ENCODE assay signal across 15 mouse cellular contexts in the genomic region with DNA sequence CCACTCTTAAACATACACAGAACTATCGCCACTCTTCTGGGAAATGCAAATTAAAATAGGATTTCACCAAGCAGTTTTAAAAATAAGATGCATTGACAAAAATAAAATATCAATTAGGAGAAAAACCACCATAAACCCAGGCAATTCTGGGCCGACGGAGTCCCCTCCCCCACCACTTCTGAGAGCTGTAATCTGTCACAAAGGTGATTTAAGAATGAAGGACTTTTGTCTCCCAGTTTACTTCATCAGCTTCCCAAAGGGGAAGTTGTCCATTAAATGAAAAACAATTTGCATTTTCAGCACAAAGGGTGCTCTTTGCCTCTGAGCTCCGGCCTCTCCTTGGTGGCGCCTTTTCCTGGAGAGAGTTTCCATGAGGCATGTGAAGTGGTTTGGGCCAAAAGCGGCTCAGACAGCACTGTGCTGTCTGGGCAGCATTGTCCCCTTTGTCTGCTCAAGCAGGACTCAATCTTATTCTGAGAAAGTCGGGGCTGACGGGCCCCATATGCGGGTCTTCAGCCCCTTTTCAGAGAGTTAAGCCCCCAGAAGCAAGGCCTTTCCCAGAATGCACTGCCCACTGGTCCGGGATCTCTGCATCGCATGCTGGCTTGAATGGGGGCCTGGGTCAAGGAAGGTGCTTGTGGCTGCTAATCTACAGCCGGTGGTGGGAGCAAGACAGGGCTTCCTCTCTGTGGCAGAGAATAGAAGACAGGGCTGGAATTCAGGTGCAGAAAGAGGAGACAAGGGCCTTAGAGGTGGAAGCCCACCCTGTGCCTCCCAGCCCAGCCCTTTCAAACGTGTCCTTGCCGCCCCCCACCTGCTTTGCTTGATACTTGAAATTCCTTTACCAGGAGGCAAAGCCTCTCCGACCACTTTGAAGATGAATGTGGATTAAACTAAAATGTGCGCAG. TPM values are rescaled to one million over a fixed set of nuclear protein-coding genes. Genes with fewer than 3 reads are reported as not detected.
A peak's percentile ranks its signal among the peaks of the same experiment; 100 is the strongest.
DNase-seq lines count a peak whose midpoint lies in the region; ATAC-seq and TF ChIP-seq lines count a peak whose summit lies in the region.
"Had no signal": no experiment of that assay in that cellular context is flagged by ENCODE, and none has a peak within 500 bp of the region (broad histone marks: within the 10 kb centered on the region; RNA-seq: fewer than 3 reads in every experiment).

No protein-coding gene starts in this region.

- 37% methylated on average over 16 of the region's 16 CpGs for WGBS in lung, embryonic 15.5 days
- 32% methylated on average over 16 of the region's 16 CpGs for WGBS in lung, postnatal 0 days
- 13% methylated on average over 16 of the region's 16 CpGs for WGBS in forebrain, embryonic 13.5 days
- 40% methylated on average over 16 of the region's 16 CpGs for WGBS in kidney, postnatal 0 days
- 30% methylated on average over 16 of the region's 16 CpGs for WGBS in neural tube, embryonic 11.5 days

- 0 out of 2 replicates have a peak overlapping the region, but pooled peaks have one; percentile 10 for H3K9ac ChIP-seq in lung, embryonic 15.5 days
- no peak overlapping the region for H3K9ac ChIP-seq in lung, postnatal 0 days (replicated peaks; ENCODE audit: low read depth)
- peak overlapping the region; percentile 48 for H3K9ac ChIP-seq in forebrain, embryonic 13.5 days
- H3K9ac ChIP-seq in kidney, postnatal 0 days (ENCODE audit: low read depth, low read length), result no peak overlapping the region
- H3K9ac ChIP-seq in neural tube, embryonic 11.5 days (ENCODE audit: low read length), result peak overlapping the region; percentile 39
- H3K9ac ChIP-seq: embryonic facial prominence, embryonic 15.5 days; limb, embryonic 15.5 days; stomach, embryonic 15.5 days had no signal

- no peak for DNase-seq in lung, postnatal 0 days (ENCODE audit: low spot score)
- DNase-seq in kidney, postnatal 0 days (ENCODE audit: low spot score), result peak; percentile 27
- DNase-seq in neural tube, embryonic 11.5 days (ENCODE audit: low spot score), result peak; percentile 52
- no peak for DNase-seq in left cerebral cortex, postnatal 36 days (ENCODE audit: low spot score in 2 of 2)
- DNase-seq in left cerebral cortex, adult 9 months (ENCODE audit: low spot score in 2 of 2), result no peak
- DNase-seq in adrenal gland, adult 18-20 months (ENCODE audit: low spot score in 2 of 2), result no peak
- DNase-seq: adrenal gland, postnatal 10 days had no signal

- no peak overlapping the region for H3K4me2 ChIP-seq in lung, embryonic 15.5 days
- H3K4me2 ChIP-seq in lung, postnatal 0 days (replicated peaks; ENCODE audit: low read depth, low read length), result no peak overlapping the region
- H3K4me2 ChIP-seq in forebrain, embryonic 13.5 days, result peak overlapping the region; percentile 24
- no peak overlapping the region for H3K4me2 ChIP-seq in kidney, postnatal 0 days (ENCODE audit: low read length)
- no peak overlapping the region for H3K4me2 ChIP-seq in neural tube, embryonic 11.5 days (ENCODE audit: low read depth)
- H3K4me2 ChIP-seq: embryonic facial prominence, embryonic 15.5 days; limb, embryonic 15.5 days; stomach, embryonic 15.5 days had no signal

- H3K27ac ChIP-seq in lung, embryonic 15.5 days, result peak overlapping the region; percentile 93
- H3K27ac ChIP-seq in lung, postnatal 0 days (ENCODE audit: low read length), result no peak overlapping the region
- peak overlapping the region; percentile 66 for H3K27ac ChIP-seq in forebrain, embryonic 13.5 days
- H3K27ac ChIP-seq in kidney, postnatal 0 days, result 0 out of 2 replicates have a peak overlapping the region, but pooled peaks have one; percentile 5
- peak overlapping the region; percentile 9; the same call in 1 of the 2 replicates for H3K27ac ChIP-seq in neural tube, embryonic 11.5 days (ENCODE audit: low read depth, low read length)
- H3K27ac ChIP-seq: embryonic facial prominence, embryonic 15.5 days; limb, embryonic 15.5 days; stomach, embryonic 15.5 days had no signal

- H3K4me1 ChIP-seq in lung, embryonic 15.5 days, result peaks cover 11% of the 10 kb centered on the region; the same call in 1 of the 2 replicates
- H3K4me1 ChIP-seq in lung, postnatal 0 days (ENCODE audit: insufficient read depth, low read depth, low read length), result no peaks in the 10 kb centered on the region
- peaks cover 16% of the 10 kb centered on the region for H3K4me1 ChIP-seq in forebrain, embryonic 13.5 days
- H3K4me1 ChIP-seq in kidney, postnatal 0 days (replicated peaks; ENCODE audit: insufficient read depth, low read length), result 0 out of 2 replicates have a peak, but pooled peaks cover 7% of the 10 kb centered on the region
- H3K4me1 ChIP-seq in neural tube, embryonic 11.5 days (ENCODE audit: control insufficient read depth, insufficient read depth, low read length), result 0 out of 2 replicates have a peak, but pooled peaks cover 7% of the 10 kb centered on the region
- H3K4me1 ChIP-seq: limb, embryonic 15.5 days had no signal

- intact Hi-C loops in left cerebral cortex, postnatal 36 days (cut with DNase I), result no loop called here

- H3K4me3 ChIP-seq in lung, embryonic 15.5 days, result no peak overlapping the region
- H3K4me3 ChIP-seq in lung, postnatal 0 days (ENCODE audit: low read depth, low read length), result no peak overlapping the region
- H3K4me3 ChIP-seq in forebrain, embryonic 13.5 days, result no peak overlapping the region
- no peak overlapping the region for H3K4me3 ChIP-seq in kidney, postnatal 0 days (replicated peaks; ENCODE audit: low read depth, low read length)
- H3K4me3 ChIP-seq in neural tube, embryonic 11.5 days (ENCODE audit: low read depth, low read length), result no peak overlapping the region
- H3K4me3 ChIP-seq: embryonic facial prominence, embryonic 15.5 days; limb, embryonic 15.5 days; stomach, embryonic 15.5 days had no signal

- no peak for TF ChIP-seq CTCF in lung, postnatal 0 days (IDR thresholded peaks at IDR 0.05)
- no peak for TF ChIP-seq CTCF in kidney, postnatal 0 days (IDR thresholded peaks at IDR 0.05; ENCODE audit: low read depth)

- H3K36me3 ChIP-seq in lung, embryonic 15.5 days, result no peaks in the 10 kb centered on the region
- H3K36me3 ChIP-seq in lung, postnatal 0 days (ENCODE audit: insufficient read depth, low read length), result no peaks in the 10 kb centered on the region
- H3K36me3 ChIP-seq in forebrain, embryonic 13.5 days (ENCODE audit: poor library complexity, severe bottlenecking), result no peaks in the 10 kb centered on the region
- no peaks in the 10 kb centered on the region for H3K36me3 ChIP-seq in kidney, postnatal 0 days (ENCODE audit: insufficient read depth, low read length)
- H3K36me3 ChIP-seq in neural tube, embryonic 11.5 days (ENCODE audit: control insufficient read depth, insufficient read depth, low read length), result no peaks in the 10 kb centered on the region
- H3K36me3 ChIP-seq: embryonic facial prominence, embryonic 15.5 days; limb, embryonic 15.5 days; stomach, embryonic 15.5 days had no signal

- no peaks in the 10 kb centered on the region for H3K9me3 ChIP-seq in lung, embryonic 15.5 days
- no peaks in the 10 kb centered on the region for H3K9me3 ChIP-seq in lung, postnatal 0 days (ENCODE audit: low read length)
- H3K9me3 ChIP-seq in forebrain, embryonic 13.5 days (replicated peaks), result no peaks in the 10 kb centered on the region
- H3K9me3 ChIP-seq in kidney, postnatal 0 days (replicated peaks; ENCODE audit: low read length), result no peaks in the 10 kb centered on the region
- H3K9me3 ChIP-seq in neural tube, embryonic 11.5 days (ENCODE audit: control insufficient read depth, low read length), result no peaks in the 10 kb centered on the region
- H3K9me3 ChIP-seq: embryonic facial prominence, embryonic 15.5 days; limb, embryonic 15.5 days; stomach, embryonic 15.5 days had no signal

- ATAC-seq in lung, embryonic 15.5 days (ENCODE audit: borderline replicate concordance, extremely low read depth, low FRiP score, low TSS enrichment), result no peak
- no peak for ATAC-seq in lung, postnatal 0 days
- peak; percentile 83 for ATAC-seq in forebrain, embryonic 13.5 days
- 0 out of 2 replicates have a peak, but pooled peaks have one; percentile 40 for ATAC-seq in kidney, postnatal 0 days (replicated peaks; ENCODE audit: low FRiP score, low read depth)
- ATAC-seq in neural tube, embryonic 11.5 days (ENCODE audit: insufficient read depth, low FRiP score, low TSS enrichment), result peak; percentile 80
- ATAC-seq: CD4-positive, CD25-positive, alpha-beta regulatory T cell, adult 4 months had no signal

- no peak for TF ChIP-seq EP300 in lung, postnatal 0 days (IDR thresholded peaks at IDR 0.05)

- H3K27me3 ChIP-seq in lung, embryonic 15.5 days, result no peaks in the 10 kb centered on the region
- no peaks in the 10 kb centered on the region for H3K27me3 ChIP-seq in lung, postnatal 0 days (replicated peaks; ENCODE audit: insufficient read depth, low read length)
- H3K27me3 ChIP-seq in forebrain, embryonic 13.5 days, result no peaks in the 10 kb centered on the region
- no peaks in the 10 kb centered on the region for H3K27me3 ChIP-seq in kidney, postnatal 0 days (ENCODE audit: insufficient read depth, low read length)
- H3K27me3 ChIP-seq in neural tube, embryonic 11.5 days (ENCODE audit: control insufficient read depth, insufficient read depth, low read length), result no peaks in the 10 kb centered on the region
- H3K27me3 ChIP-seq: embryonic facial prominence, embryonic 15.5 days; limb, embryonic 15.5 days; stomach, embryonic 15.5 days had no signal

RNA-seq across cellular contexts. Expression of gene Hsd17b3, which starts 7.8 kb away (rescaled TPM):
- polyA plus RNA-seq in lung, embryonic 15.5 days (2015; fragmentation: Nextera tagmentation; extraction: Ambion mirVana), result not detected in 2 replicates
- polyA plus RNA-seq in lung, postnatal 0 days (2015; fragmentation: Nextera tagmentation; extraction: Ambion mirVana), result not detected in 2 replicates
- not detected in 2 replicates for polyA plus RNA-seq in forebrain, embryonic 13.5 days (2015; fragmentation: Nextera tagmentation; extraction: Ambion mirVana)
- polyA plus RNA-seq in kidney, postnatal 0 days (2015; fragmentation: Nextera tagmentation; extraction: Ambion mirVana), result not detected in 2 replicates
- not detected in 2 replicates for polyA plus RNA-seq in neural tube, embryonic 11.5 days (2014; fragmentation: Nextera tagmentation; extraction: Ambion mirVana)
- total RNA-seq in left cerebral cortex, postnatal 36 days (2021), result not detected
- total RNA-seq in adrenal gland, adult 18-20 months (2021), result 1 to 10 TPM in 1 of 2 experiments, under 1 TPM in 1; 0.74 to 2.2 TPM
- total RNA-seq: adrenal gland, postnatal 10 days; neutrophil, adult 5-6 weeks had no signal
- polyA plus RNA-seq: CD4-positive, CD25-positive, alpha-beta regulatory T cell, adult 4 months; embryonic facial prominence, embryonic 15.5 days; heart, embryonic 16.5 days; limb, embryonic 15.5 days; stomach, embryonic 15.5 days had no signal

RNA-seq across cellular contexts. Expression of gene Slc35d2, which starts 47.9 kb away (rescaled TPM):
- 4.7 and 4.8 TPM in 2 replicates for polyA plus RNA-seq in lung, embryonic 15.5 days (2015; fragmentation: Nextera tagmentation; extraction: Ambion mirVana)
- polyA plus RNA-seq in lung, postnatal 0 days (2015; fragmentation: Nextera tagmentation; extraction: Ambion mirVana), result 8.0 and 9.0 TPM in 2 replicates
- polyA plus RNA-seq in forebrain, embryonic 13.5 days (2015; fragmentation: Nextera tagmentation; extraction: Ambion mirVana), result 1.2 and 1.3 TPM in 2 replicates
- 8.5 and 9.8 TPM in 2 replicates for polyA plus RNA-seq in kidney, postnatal 0 days (2015; fragmentation: Nextera tagmentation; extraction: Ambion mirVana)
- 3.8 and 7.4 TPM in 2 replicates for polyA plus RNA-seq in neural tube, embryonic 11.5 days (2014; fragmentation: Nextera tagmentation; extraction: Ambion mirVana)
- total RNA-seq in left cerebral cortex, postnatal 36 days (2021), result under 1 TPM; 0.67 to 0.77 TPM
- total RNA-seq in adrenal gland, adult 18-20 months (2021), result 1 to 10 TPM; 4.3 to 7.7 TPM

Comparison
In these comparisons a context has a peak if more than half of its experiments do, and no peak if none do; other contexts are left out.
1. H3K9ac ChIP-seq: peak in lung, embryonic 15.5 days (single experiment), forebrain, embryonic 13.5 days (single experiment) and neural tube, embryonic 11.5 days (single experiment); none in lung, postnatal 0 days (single experiment) and kidney, postnatal 0 days (single experiment).
2. ATAC-seq: peak in forebrain, embryonic 13.5 days (single experiment), kidney, postnatal 0 days (single experiment) and neural tube, embryonic 11.5 days (single experiment); none in lung, embryonic 15.5 days (single experiment) and lung, postnatal 0 days (single experiment).
3. DNase-seq: peak in kidney, postnatal 0 days (single experiment) and neural tube, embryonic 11.5 days (single experiment); none in lung, postnatal 0 days (single experiment), left cerebral cortex, postnatal 36 days (0 of 2), left cerebral cortex, adult 9 months (0 of 2) and adrenal gland, adult 18-20 months (0 of 2).